Mouse (Mus musculus) small intestine, adult 2 months (tissue): ENCODE data around the gene Cog7.
A peak's percentile ranks its signal among the peaks of the same experiment; 100 is the strongest.

ENCODE experiments used
- CTCF ChIP-seq: fragments of 200-500 bp; IDR thresholded peaks from 2 replicates; pipeline ENCODE4 v1.5.1; 2012; ENCODE audit warnings: low read depth, mild to moderate bottlenecking, control low read depth, inconsistent platforms, low read length, moderate library complexity, mixed read lengths; ENCODE audit not compliant: insufficient replicate concordance, insufficient read length; ENCODE audit errors: extremely low read depth
- POLR2A ChIP-seq: fragments of 200-500 bp; IDR thresholded peaks from 2 replicates; pipeline ENCODE4 v1.6.1; 2012; ENCODE audit warnings: low read depth, mild to moderate bottlenecking, control low read depth, inconsistent platforms, low read length, moderate library complexity

GRCm38 (mm10) chr7:121899311-121899710, 82.2 kb downstream of the Cog7 start:
- TF ChIP-seq CTCF (peak; percentile 65), POLR2A (no peak)
